Mouse (Mus musculus): ENCODE results near the gene Olfr955.

GRCm38 (mm10) chr9:39427048-39427447 lies 44.7 kb downstream of the Olfr955 start, which contains the start of gene Olfr952:
- TF ChIP-seq CTCF (IDR thresholded peaks at IDR 0.05; ENCODE audit: extremely low read depth, insufficient read depth, insufficient read length, insufficient replicate concordance) (no peak), POLR2A (IDR thresholded peaks at IDR 0.05; ENCODE audit: low read depth, low read length) (no peak)

All from spleen, adult 2 months (tissue).